Mouse (Mus musculus) small intestine, adult 2 months (tissue): ENCODE results near the gene Enam.

ENCODE experiments used
- CTCF ChIP-seq: fragments of 200-500 bp; IDR thresholded peaks from 2 replicates; pipeline ENCODE4 v1.5.1; 2012; ENCODE audit warnings: low read depth, mild to moderate bottlenecking, control low read depth, inconsistent platforms, low read length, moderate library complexity, mixed read lengths; ENCODE audit not compliant: insufficient replicate concordance, insufficient read length; ENCODE audit errors: extremely low read depth
- POLR2A ChIP-seq: fragments of 200-500 bp; IDR thresholded peaks from 2 replicates; pipeline ENCODE4 v1.6.1; 2012; ENCODE audit warnings: low read depth, mild to moderate bottlenecking, control low read depth, inconsistent platforms, low read length, moderate library complexity

GRCm38 (mm10) chr5:88542651-88543282 is 55.0 kb downstream of the Enam start:
- no peak for TF ChIP-seq CTCF
- TF ChIP-seq POLR2A = no peak
